Mouse (Mus musculus) bone marrow macrophage, adult 2 months (primary cell): ENCODE measurements at regions not wholly inside any gene's neighbourhood (a gene's known extent, or its start where the extent isn't known, plus 50 kb on each side); places are given as distances from the start of the nearest gene placed in this dataset.

Experiments used
- H3K27ac ChIP-seq: 2 replicates; pipeline ENCODE4 v1.5.1; 2012; ENCODE audit warnings: low read depth, low read length; ENCODE audit not compliant: insufficient read depth
- H3K4me1 ChIP-seq: 2 replicates; pipeline ENCODE4 v1.6.1; 2012; ENCODE audit warnings: low read length; ENCODE audit not compliant: control insufficient read depth, insufficient read depth
- H3K4me3 ChIP-seq: 2 replicates; pipeline ENCODE4 v1.5.1; 2012; ENCODE audit warnings: mild to moderate bottlenecking, low read length, moderate library complexity; ENCODE audit not compliant: insufficient read depth
- CTCF ChIP-seq: IDR thresholded peaks from 2 replicates; pipeline ENCODE4 v1.5.1; 2012; ENCODE audit warnings: low read depth, mild to moderate bottlenecking, low read length, moderate library complexity
- POLR2A ChIP-seq: IDR thresholded peaks from 2 replicates; pipeline ENCODE4 v1.6.1; 2012; ENCODE audit warnings: mild to moderate bottlenecking, low read depth, low read length, borderline replicate concordance

DNA sequence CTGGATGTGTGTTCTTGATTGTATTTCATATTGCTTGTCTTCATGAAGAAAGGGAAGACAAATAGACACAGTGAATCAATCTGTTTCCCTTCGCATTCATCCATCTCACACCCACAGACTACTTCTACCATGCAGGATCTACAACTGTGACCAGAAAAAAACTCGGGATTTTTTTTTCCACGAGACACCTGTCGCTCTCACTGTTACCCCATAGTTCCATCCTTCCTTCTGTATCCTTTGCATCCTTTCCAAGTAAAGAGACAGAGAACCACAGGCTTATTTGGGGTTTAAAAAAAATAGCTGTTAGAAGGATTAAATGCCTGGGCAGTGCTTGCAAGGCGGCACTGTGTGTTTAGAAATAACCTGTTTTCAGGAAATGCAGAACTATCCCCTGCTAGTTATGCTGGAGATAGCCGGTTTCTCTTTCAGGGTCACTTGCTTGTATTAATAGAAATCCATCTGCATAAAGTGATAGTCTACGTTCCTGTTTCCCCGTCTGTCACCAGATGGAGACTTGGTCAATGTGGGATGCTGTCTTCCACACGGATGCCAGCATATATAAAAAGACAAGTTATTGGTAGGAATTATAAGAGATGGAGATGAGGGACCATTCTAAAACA lies 144.2 kb upstream of the Stmnd1 start:
- H3K27ac ChIP-seq: no peak overlapping the region

DNA sequence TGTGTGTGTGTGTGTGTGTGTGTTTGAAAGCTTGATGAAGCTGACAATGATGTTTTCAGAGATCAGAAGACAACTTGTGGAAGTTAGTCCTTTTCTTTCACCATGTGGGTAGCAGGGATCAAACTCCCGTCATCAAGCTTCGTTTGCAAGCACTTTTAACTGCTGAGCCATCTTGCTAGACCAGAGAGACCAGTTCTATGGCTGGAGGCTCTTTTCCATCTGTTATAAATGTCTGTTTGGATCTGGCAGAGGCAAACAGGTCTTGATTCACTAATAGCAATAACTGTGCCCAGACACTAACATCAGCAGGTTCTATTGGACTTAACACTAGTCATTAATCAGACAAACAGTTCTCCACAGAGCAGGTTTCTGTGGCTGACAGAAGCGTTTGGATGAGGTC lies 150.1 kb upstream of the Stmnd1 start:
- no peaks in the 10 kb centered on the region for H3K4me1 ChIP-seq
- H3K27ac ChIP-seq: no peak overlapping the region
- H3K4me3 ChIP-seq: no peak overlapping the region
- TF ChIP-seq POLR2A: no peak
- no peak for TF ChIP-seq CTCF

More for the DNA sequence above, 144.2 kb upstream of the Stmnd1 start:
- TF ChIP-seq POLR2A (no peak), CTCF (no peak)
- no peak overlapping the region for H3K4me3 ChIP-seq
- H3K4me1 ChIP-seq: no peaks in the 10 kb centered on the region

DNA sequence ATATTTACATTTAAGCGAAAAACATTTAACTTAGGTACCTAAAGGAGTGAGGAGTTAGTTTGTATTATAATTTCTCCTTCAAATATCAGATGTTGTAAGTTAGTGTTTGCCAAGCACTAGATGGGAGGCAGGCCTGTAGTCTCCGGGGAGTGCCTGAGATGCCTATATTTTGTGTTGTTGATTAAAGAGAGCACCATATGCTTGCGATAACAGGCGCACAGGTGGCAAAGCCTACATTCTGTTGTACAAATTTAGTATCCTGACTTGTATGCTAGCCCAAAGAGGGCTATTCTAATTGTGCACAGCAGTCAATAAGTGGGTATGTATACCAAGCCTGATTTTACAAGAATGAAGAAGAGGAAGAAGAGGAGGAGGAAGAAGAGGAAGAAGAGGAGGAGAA lies 151.8 kb upstream of the Atxn1 start:
- TF ChIP-seq CTCF (no peak), POLR2A (no peak)
- H3K4me1 ChIP-seq: no peaks in the 10 kb centered on the region
- no peak overlapping the region for H3K27ac ChIP-seq
- no peak overlapping the region for H3K4me3 ChIP-seq

DNA sequence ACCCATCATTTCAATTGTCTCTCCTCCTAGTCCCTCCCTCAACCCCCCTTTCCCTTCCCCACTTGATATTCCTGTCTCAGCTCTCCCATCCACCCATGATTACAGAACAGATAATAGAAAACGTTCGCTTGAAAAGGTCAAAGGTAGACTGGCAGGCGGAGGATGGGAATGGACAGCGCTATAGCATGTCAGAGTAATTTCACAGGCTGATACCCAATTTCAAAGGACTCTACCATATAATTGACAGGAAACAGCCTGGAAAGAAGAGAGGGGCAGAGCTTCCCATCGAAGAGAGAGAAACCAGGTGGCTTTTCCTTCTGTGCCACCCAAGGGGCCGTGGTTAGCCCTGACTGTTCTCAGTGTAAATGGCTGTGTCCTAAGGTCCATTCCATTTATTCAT lies 140.2 kb upstream of the Atxn1 start:
- TF ChIP-seq CTCF: no peak
- TF ChIP-seq POLR2A: no peak
- no peaks in the 10 kb centered on the region for H3K4me1 ChIP-seq

DNA sequence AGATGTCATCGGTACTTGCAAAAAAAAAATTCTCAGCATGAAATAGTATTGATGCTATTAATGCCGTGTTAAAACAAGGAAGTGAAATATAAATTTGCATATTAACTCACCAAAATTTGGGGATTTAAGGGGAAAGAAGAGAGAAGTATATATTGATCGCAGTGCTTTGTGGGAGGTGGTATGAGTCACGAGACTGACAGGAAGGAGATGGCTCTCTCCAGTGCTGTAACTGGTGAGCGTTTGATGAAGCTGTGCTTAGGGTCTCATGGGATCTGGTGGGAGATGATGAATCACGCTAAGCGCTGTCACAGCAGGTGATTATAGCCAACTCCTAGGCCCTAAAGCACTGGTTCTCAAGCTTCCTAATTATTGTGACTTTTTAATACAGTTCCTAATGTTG lies 133.8 kb upstream of the Atxn1 start:
- Histone ChIP-seq H3K4me1 (peaks cover 2% of the 10 kb centered on the region), H3K4me3 (no peak overlapping the region), H3K27ac (no peak overlapping the region)
- TF ChIP-seq POLR2A: no peak
- TF ChIP-seq CTCF: no peak

More for the DNA sequence above, 140.2 kb upstream of the Atxn1 start:
- Histone ChIP-seq H3K4me3 (no peak overlapping the region), H3K27ac (no peak overlapping the region)

DNA sequence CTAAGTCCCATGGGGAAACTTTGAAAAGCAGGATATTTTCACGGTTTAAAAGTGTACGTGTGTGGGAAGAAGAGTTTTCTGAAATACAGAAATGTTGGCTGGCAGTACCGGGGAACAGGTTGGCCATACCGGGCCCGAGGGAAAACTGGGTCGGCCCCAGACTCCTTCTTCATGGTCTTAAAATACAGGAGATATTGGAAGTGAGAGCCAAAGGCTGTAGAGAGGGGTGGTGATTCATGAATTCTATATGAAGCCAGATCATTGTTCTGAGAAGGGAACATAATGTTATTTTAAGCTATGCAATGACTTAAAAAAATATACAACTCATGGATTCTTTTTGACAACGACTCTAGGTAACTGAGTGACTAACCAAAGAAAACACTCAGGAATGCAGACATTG lies 133.3 kb upstream of the Atxn1 start:
- H3K27ac ChIP-seq: no peak overlapping the region
- H3K4me1 ChIP-seq: peaks cover 2% of the 10 kb centered on the region
- no peak overlapping the region for H3K4me3 ChIP-seq
- no peak for TF ChIP-seq CTCF

DNA sequence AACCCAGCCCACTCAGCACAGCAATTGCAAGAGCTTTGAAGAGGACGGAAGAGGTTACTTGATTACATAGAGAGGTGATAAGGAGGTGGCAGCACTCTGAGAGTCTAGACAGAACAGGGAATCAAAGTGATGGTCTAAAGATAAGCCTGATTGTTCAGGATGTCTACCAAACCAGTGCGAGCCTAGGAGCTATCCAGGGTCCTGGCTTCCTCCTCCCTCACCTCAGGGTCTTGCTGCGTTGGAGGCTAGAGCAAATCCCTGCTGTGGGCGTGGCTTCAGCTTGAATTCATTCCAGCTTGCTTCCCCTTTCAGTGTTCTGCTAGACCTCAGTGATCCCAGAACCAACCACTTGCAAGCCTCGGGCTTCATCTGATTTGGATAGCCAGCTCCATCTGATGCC lies 132.2 kb upstream of the Atxn1 start:
- Histone ChIP-seq H3K4me1 (peaks cover 2% of the 10 kb centered on the region), H3K27ac (no peak overlapping the region), H3K4me3 (no peak overlapping the region)
- TF ChIP-seq POLR2A (no peak), CTCF (no peak)

DNA sequence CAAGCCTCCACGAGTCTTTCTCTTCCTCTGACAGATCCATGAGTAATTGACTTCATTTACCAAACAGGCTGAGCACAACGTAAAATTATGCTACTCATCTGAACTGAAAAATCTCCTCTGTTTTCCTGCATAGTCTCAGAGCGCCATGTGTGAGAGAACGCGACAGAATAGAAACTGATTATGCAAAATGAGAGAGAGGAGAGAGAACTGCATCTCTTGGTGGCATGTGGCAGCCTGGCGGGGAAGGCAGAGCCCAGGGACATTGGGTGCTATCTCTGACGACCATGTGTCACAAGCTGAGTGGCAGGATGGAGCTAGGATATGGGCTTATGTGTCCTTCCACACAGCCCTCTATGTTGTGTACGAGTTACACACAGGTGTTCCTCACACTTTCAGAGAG lies 131.6 kb upstream of the Atxn1 start:
- H3K4me1 ChIP-seq: peaks cover 2% of the 10 kb centered on the region
- TF ChIP-seq CTCF: no peak
- TF ChIP-seq POLR2A: no peak
- no peak overlapping the region for H3K4me3 ChIP-seq
- H3K27ac ChIP-seq: no peak overlapping the region

DNA sequence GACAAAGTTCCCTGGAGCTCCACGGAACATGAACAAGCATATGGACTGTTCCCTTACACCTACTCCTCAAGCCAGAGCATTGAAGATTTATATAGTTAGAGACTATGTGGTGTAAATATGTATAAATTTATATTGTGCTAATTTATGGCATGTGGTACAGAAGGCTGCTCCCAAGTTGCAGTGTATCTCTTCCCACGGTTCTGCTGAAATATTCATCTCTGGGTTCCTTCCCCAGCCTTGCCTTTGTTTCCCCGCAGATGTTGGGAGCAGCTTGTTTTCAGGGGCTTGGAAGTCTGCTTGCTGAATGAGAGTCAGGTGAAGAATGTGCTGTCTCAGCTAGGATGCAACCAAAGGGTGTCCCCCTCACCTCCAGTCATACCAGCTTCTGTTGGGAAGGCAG lies 128.0 kb upstream of the Atxn1 start:
- H3K4me1 ChIP-seq: no peaks in the 10 kb centered on the region
- TF ChIP-seq POLR2A (no peak), CTCF (no peak)
- no peak overlapping the region for H3K4me3 ChIP-seq
- H3K27ac ChIP-seq: no peak overlapping the region

DNA sequence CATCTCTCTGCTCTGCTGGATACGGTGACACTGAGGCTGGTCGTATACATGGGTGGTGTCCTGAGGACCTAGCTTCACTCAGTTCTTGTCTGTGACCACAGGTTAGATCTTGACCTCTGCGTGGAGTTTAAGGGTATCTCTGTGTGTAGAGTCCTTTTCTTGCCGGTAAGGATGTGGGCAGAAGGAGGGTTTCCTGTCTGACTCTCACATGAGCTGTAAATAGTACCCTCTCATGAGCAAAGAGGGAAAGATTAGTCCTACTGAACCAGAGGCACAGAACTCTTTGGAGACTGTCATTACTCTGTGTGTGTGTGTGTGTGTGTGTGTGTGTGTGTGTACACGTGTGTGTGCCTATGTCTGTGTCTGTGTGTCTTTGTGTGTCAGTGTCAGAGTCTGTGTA lies 126.3 kb upstream of the Atxn1 start:
- Histone ChIP-seq H3K27ac (no peak overlapping the region), H3K4me3 (no peak overlapping the region), H3K4me1 (no peaks in the 10 kb centered on the region)
- no peak for TF ChIP-seq CTCF

DNA sequence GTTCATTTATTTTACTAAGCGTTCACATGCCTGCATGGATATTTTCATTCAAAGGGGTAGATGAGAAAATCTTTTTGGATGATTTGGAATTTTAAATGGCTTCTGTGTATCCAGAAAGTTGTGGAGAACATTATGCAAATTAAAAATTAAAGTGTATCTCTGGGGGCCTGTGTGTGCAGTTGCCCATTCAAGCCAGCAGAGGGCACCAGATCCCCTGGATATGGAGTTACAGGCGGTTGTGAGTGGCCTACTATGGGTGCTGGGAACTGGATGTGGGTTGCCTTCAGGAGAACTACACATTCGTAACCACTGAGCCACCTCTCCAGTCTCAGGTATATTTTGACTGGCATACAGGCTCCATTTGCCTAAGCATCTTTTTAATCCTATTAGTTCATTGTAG lies 123.4 kb upstream of the Atxn1 start:
- Histone ChIP-seq H3K4me3 (no peak overlapping the region), H3K27ac (no peak overlapping the region), H3K4me1 (no peaks in the 10 kb centered on the region)
- no peak for TF ChIP-seq POLR2A
- no peak for TF ChIP-seq CTCF
